Mouse (Mus musculus) embryonic facial prominence, embryonic 12.5 days (tissue): ENCODE results near the gene Olfr1393. TPM values are rescaled to one million over a fixed set of nuclear protein-coding genes. Genes with fewer than 3 reads are reported as not detected.

ENCODE experiments used
- ATAC-seq: fragments of 200-750 bp; cut with Nextera tagmentation; 2 replicates; pipeline ENCODE4 v1.8.0; 2017; ENCODE audit not compliant: insufficient number of reproducible peaks, insufficient read depth, low FRiP score, low TSS enrichment
- H3K27ac ChIP-seq: fragments of 300-500 bp; sonication (generic); 2 replicates; pipeline ENCODE4 v1.5.1; 2016; ENCODE audit warnings: mild to moderate bottlenecking
- H3K27me3 ChIP-seq: fragments of 300-500 bp; sonication (generic); 2 replicates; pipeline ENCODE4 v1.6.1; 2016; ENCODE audit warnings: mild to moderate bottlenecking, moderate library complexity
- H3K36me3 ChIP-seq: fragments of 300-500 bp; sonication (generic); 2 replicates; pipeline ENCODE4 v1.6.1; 2016; ENCODE audit warnings: mild to moderate bottlenecking
- H3K4me1 ChIP-seq: fragments of 300-500 bp; sonication (generic); 2 replicates; pipeline ENCODE4 v1.6.1; 2016
- H3K4me2 ChIP-seq: fragments of 300-500 bp; sonication (generic); replicated peaks from 2 replicates; pipeline ENCODE4 v1.6.1; 2016; ENCODE audit warnings: mild to moderate bottlenecking, moderate library complexity
- H3K4me3 ChIP-seq: fragments of 300-500 bp; sonication (generic); 2 replicates; pipeline ENCODE4 v1.5.1; 2016; ENCODE audit warnings: mild to moderate bottlenecking
- H3K9ac ChIP-seq: fragments of 300-500 bp; sonication (generic); 2 replicates; pipeline ENCODE4 v1.6.1; 2016; ENCODE audit warnings: mild to moderate bottlenecking, moderate library complexity
- H3K9me3 ChIP-seq: fragments of 300-500 bp; sonication (generic); 2 replicates; pipeline ENCODE4 v1.6.1; 2016; ENCODE audit warnings: mild to moderate bottlenecking, moderate library complexity
- WGBS: fragments of 180-500 bp; shearing (Covaris S2); methylation state at CpG from one replicate; pipeline ENCODE4 v1.1.7; 2016; 5-methylcytosine and 5-hydroxymethylcytosine counted together
- polyA plus RNA-seq: library from polyadenylated mRNA; unstranded; fragments of >200 nt; fragmentation: Nextera tagmentation; extraction: Ambion mirVana; gene quantifications from 2 replicates; pipeline ENCODE4 v1.2.1, GENCODE M21; 2016

Gene Olfr1393
- polyA plus RNA-seq, 1 experiment from 2014 or later: 0.08 TPM

- Histone ChIP-seq H3K4me2 (no peak overlapping the region), H3K9me3 (no peaks in the 10 kb centered on the region), H3K9ac (no peak overlapping the region), H3K27me3 (no peaks in the 10 kb centered on the region), H3K4me3 (no peak overlapping the region), H3K27ac (no peak overlapping the region), H3K4me1 (peaks cover 18% of the 10 kb centered on the region; the same call in 1 of the 2 replicates), H3K36me3 (peaks cover 30% of the 10 kb centered on the region)
- WGBS: 93% methylated on average over 6 of the region's 6 CpGs
- no peak for ATAC-seq
Observed at GRCm38 (mm10) chr11:49253035-49253434, 25.1 kb upstream of the Olfr1393 start.

- Histone ChIP-seq H3K9me3 (no peaks in the 10 kb centered on the region), H3K9ac (no peak overlapping the region), H3K27ac (no peak overlapping the region), H3K4me2 (no peak overlapping the region), H3K4me1 (no peaks in the 10 kb centered on the region), H3K36me3 (peaks cover 38% of the 10 kb centered on the region), H3K4me3 (no peak overlapping the region), H3K27me3 (no peaks in the 10 kb centered on the region)
- no peak for ATAC-seq
- WGBS: 90% methylated on average over 2 of the region's 2 CpGs
Observed at GRCm38 (mm10) chr11:49259296-49259695, 18.8 kb upstream of the Olfr1393 start.

DNA sequence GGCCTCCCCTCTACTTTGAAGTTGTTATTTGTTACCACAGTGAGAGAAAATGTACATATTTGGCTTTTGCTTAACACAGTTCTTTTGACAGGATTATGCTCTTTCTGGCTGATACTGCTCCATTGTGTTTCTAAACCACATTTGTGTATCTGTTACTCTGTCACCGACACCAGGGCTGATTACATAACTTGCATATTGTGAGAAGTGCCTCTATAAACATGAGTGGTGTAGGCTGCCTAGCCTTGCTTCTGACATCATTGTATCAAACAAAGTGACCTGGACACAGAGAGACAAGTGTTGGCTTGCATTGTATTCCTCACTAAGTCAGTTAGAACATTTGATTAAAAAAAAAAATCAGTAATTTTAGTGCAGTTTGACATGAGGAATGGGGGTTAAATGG, 18.3 kb upstream of the Olfr1393 start:
- H3K4me2 ChIP-seq: no peak overlapping the region
- 74% methylated on average over 1 of the region's 1 CpGs for WGBS
- peaks cover 33% of the 10 kb centered on the region for H3K36me3 ChIP-seq
- H3K27me3 ChIP-seq: no peaks in the 10 kb centered on the region
- no peak overlapping the region for H3K4me3 ChIP-seq
- no peak overlapping the region for H3K27ac ChIP-seq
- no peaks in the 10 kb centered on the region for H3K4me1 ChIP-seq
- H3K9me3 ChIP-seq: no peaks in the 10 kb centered on the region
- H3K9ac ChIP-seq: no peak overlapping the region
- ATAC-seq: no peak

GRCm38 (mm10) chr11:49260598-49261312, 17.3 kb upstream of the Olfr1393 start:
- no peaks in the 10 kb centered on the region for H3K4me1 ChIP-seq
- no peak overlapping the region for H3K27ac ChIP-seq
- no peak for ATAC-seq
- peaks cover 34% of the 10 kb centered on the region for H3K36me3 ChIP-seq
- H3K4me2 ChIP-seq: no peak overlapping the region
- H3K9me3 ChIP-seq: no peaks in the 10 kb centered on the region
- WGBS: 95% methylated on average over 21 of the region's 21 CpGs
- H3K27me3 ChIP-seq: no peaks in the 10 kb centered on the region
- H3K4me3 ChIP-seq: no peak overlapping the region
- no peak overlapping the region for H3K9ac ChIP-seq

- 90% methylated on average over 14 of the region's 14 CpGs for WGBS
- Histone ChIP-seq H3K4me2 (no peak overlapping the region), H3K27ac (no peak overlapping the region), H3K27me3 (no peaks in the 10 kb centered on the region), H3K36me3 (peaks cover 34% of the 10 kb centered on the region), H3K9me3 (no peaks in the 10 kb centered on the region), H3K4me3 (no peak overlapping the region), H3K9ac (no peak overlapping the region), H3K4me1 (no peaks in the 10 kb centered on the region)
- ATAC-seq: no peak
Observed at GRCm38 (mm10) chr11:49261313-49261855, 16.7 kb upstream of the Olfr1393 start.

- no peak overlapping the region for H3K27ac ChIP-seq
- H3K4me1 ChIP-seq: no peaks in the 10 kb centered on the region
- no peak overlapping the region for H3K9ac ChIP-seq
- no peaks in the 10 kb centered on the region for H3K27me3 ChIP-seq
- H3K9me3 ChIP-seq: no peaks in the 10 kb centered on the region
- no peak for ATAC-seq
- WGBS: 92% methylated on average over 5 of the region's 5 CpGs
- H3K36me3 ChIP-seq: peaks cover 29% of the 10 kb centered on the region
- no peak overlapping the region for H3K4me3 ChIP-seq
- no peak overlapping the region for H3K4me2 ChIP-seq
Observed at GRCm38 (mm10) chr11:49262286-49262685, 15.8 kb upstream of the Olfr1393 start.

- no peaks in the 10 kb centered on the region for H3K4me1 ChIP-seq
- no peak overlapping the region for H3K4me2 ChIP-seq
- no peak overlapping the region for H3K27ac ChIP-seq
- no peak for ATAC-seq
- no peak overlapping the region for H3K4me3 ChIP-seq
- H3K9me3 ChIP-seq: no peaks in the 10 kb centered on the region
- 96% methylated on average over 6 of the region's 6 CpGs for WGBS
- H3K27me3 ChIP-seq: no peaks in the 10 kb centered on the region
- H3K9ac ChIP-seq: no peak overlapping the region
- H3K36me3 ChIP-seq: peaks cover 29% of the 10 kb centered on the region
Observed at GRCm38 (mm10) chr11:49263149-49263548, 15.0 kb upstream of the Olfr1393 start.

DNA sequence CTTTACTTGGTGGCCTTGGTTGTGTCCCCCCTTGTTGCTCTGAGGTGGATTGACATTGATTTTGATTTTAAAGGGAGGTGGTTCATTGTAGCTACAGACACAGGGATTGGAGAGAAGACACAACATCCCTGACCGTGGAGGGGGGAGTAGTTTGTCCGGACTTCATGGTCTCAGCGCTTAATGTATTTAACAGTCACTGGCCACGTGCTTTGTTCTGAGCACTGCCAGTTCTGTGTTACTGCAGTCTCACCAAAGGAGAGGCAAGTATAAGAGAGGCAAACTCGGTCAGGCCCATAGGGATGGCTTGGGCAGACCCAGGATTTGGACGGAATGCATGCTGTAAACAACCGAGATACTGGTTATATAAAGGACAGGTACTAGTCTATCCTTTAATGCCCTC, 14.0 kb upstream of the Olfr1393 start:
- WGBS: 92% methylated on average over 7 of the region's 7 CpGs
- no peaks in the 10 kb centered on the region for H3K9me3 ChIP-seq
- H3K27me3 ChIP-seq: no peaks in the 10 kb centered on the region
- no peak overlapping the region for H3K4me2 ChIP-seq
- no peaks in the 10 kb centered on the region for H3K4me1 ChIP-seq
- H3K9ac ChIP-seq: no peak overlapping the region
- peaks cover 29% of the 10 kb centered on the region for H3K36me3 ChIP-seq
- ATAC-seq: no peak
- no peak overlapping the region for H3K4me3 ChIP-seq
- H3K27ac ChIP-seq: no peak overlapping the region

DNA sequence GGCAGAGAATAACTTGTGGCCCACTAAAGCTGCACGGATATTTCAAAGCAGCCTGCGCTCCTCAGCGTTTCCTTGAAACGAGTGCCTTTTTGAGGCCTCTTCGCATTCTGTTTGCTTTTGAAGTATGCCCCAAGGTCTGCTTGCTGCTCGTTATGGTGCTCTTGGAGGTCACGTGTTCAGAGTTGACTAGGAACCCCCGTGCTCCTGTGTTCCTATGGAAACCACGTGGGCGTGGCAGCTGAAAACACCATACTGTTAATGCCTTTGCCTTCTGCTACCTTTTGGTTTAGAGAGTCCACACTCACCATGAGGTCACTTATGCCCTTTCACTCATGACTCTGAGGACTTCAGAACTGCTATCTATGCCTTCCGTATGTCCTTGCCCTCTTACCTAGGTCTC, 13.5 kb upstream of the Olfr1393 start:
- H3K4me2 ChIP-seq: no peak overlapping the region
- no peaks in the 10 kb centered on the region for H3K9me3 ChIP-seq
- 83% methylated on average over 11 of the region's 11 CpGs for WGBS
- ATAC-seq: no peak
- H3K27me3 ChIP-seq: no peaks in the 10 kb centered on the region
- peaks cover 29% of the 10 kb centered on the region for H3K36me3 ChIP-seq
- H3K27ac ChIP-seq: no peak overlapping the region
- no peak overlapping the region for H3K9ac ChIP-seq
- no peaks in the 10 kb centered on the region for H3K4me1 ChIP-seq
- no peak overlapping the region for H3K4me3 ChIP-seq

DNA sequence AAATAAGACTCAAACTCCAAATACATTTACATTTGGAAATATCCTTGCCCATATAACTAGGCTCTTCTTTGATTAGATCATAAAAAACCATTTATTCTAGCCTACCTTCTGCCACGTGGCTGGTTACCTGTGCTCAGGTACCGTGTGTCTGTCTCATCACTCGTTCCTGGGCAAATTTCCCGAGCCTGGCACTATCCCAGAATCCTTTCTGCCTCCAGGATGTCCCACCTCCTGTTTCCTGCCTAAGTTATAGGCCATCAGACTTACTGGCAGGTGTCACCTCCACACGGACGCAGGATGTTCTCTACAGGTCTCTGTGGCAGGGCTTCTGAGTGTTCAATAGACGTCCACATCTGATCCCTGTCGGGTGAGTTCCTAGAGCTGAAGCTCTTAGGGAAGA, 13.0 kb upstream of the Olfr1393 start:
- H3K9ac ChIP-seq: no peak overlapping the region
- H3K27ac ChIP-seq: no peak overlapping the region
- no peaks in the 10 kb centered on the region for H3K9me3 ChIP-seq
- ATAC-seq: no peak
- H3K36me3 ChIP-seq: peaks cover 29% of the 10 kb centered on the region
- H3K27me3 ChIP-seq: no peaks in the 10 kb centered on the region
- no peaks in the 10 kb centered on the region for H3K4me1 ChIP-seq
- no peak overlapping the region for H3K4me2 ChIP-seq
- WGBS: 88% methylated on average over 8 of the region's 8 CpGs
- no peak overlapping the region for H3K4me3 ChIP-seq

- no peak overlapping the region for H3K9ac ChIP-seq
- ATAC-seq: no peak
- no peak overlapping the region for H3K4me2 ChIP-seq
- H3K9me3 ChIP-seq: no peaks in the 10 kb centered on the region
- no peak overlapping the region for H3K27ac ChIP-seq
- H3K27me3 ChIP-seq: no peaks in the 10 kb centered on the region
- peaks cover 16% of the 10 kb centered on the region for H3K36me3 ChIP-seq
- 72% methylated on average over 6 of the region's 6 CpGs for WGBS
- no peak overlapping the region for H3K4me3 ChIP-seq
- H3K4me1 ChIP-seq: no peaks in the 10 kb centered on the region
Observed at GRCm38 (mm10) chr11:49266671-49267070, 11.4 kb upstream of the Olfr1393 start.

DNA sequence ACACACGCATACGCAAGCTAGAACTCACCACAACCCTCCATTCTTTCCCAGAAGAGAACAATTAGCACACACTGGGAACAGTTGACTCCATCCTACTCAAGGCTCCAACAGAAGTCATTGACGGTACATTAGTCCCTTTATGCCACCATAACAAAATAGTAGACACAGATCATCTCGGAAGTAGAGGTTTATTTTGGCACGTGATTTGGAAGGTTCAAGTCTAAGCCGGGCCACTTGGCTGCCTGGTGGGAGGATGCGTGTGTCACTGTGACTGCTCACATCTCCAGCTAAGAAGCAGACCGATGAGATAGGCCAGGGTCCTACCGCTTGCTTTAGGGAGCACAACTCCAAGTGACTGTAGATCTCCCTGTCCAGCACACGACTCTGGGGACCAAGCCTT, 10.8 kb upstream of the Olfr1393 start:
- 87% methylated on average over 10 of the region's 10 CpGs for WGBS
- no peaks in the 10 kb centered on the region for H3K27me3 ChIP-seq
- no peak overlapping the region for H3K4me2 ChIP-seq
- H3K36me3 ChIP-seq: peaks cover 9% of the 10 kb centered on the region
- no peak overlapping the region for H3K27ac ChIP-seq
- no peak overlapping the region for H3K9ac ChIP-seq
- no peak for ATAC-seq
- H3K4me3 ChIP-seq: no peak overlapping the region
- no peaks in the 10 kb centered on the region for H3K9me3 ChIP-seq
- no peaks in the 10 kb centered on the region for H3K4me1 ChIP-seq
